13 mouse cellular contexts compared by ENCODE assay signal in genomic region chr16:90521191-90521950, GRCm38 (mm10).
DNase-seq lines count a peak whose midpoint lies in the region; ATAC-seq and TF ChIP-seq lines count a peak whose summit lies in the region.
"Had no signal": no experiment of that assay in that cellular context is flagged by ENCODE, and none has a peak within 500 bp of the region (broad histone marks: within the 10 kb centered on the region; RNA-seq: fewer than 3 reads in every experiment).

No protein-coding gene starts in this region.

- H3K9me3 ChIP-seq in stomach, embryonic 16.5 days (replicated peaks; ENCODE audit: control insufficient read depth, low read length), result no peaks in the 10 kb centered on the region
- no peaks in the 10 kb centered on the region for H3K9me3 ChIP-seq in stomach, postnatal 0 days (ENCODE audit: control insufficient read depth, low read length)
- H3K9me3 ChIP-seq in forebrain, embryonic 12.5 days, result no peaks in the 10 kb centered on the region
- H3K9me3 ChIP-seq in limb, embryonic 10.5 days (replicated peaks), result no peaks in the 10 kb centered on the region
- H3K9me3 ChIP-seq in neural tube, embryonic 15.5 days (replicated peaks), result no peaks in the 10 kb centered on the region

- no peak for TF ChIP-seq POLR2A in cerebellum, adult 2 months (IDR thresholded peaks at IDR 0.05; ENCODE audit: borderline replicate concordance, insufficient read depth, low read length)

- DNase-seq in stomach, postnatal 0 days (ENCODE audit: low spot score), result no peak
- no peak for DNase-seq in limb, embryonic 10.5 days (ENCODE audit: low spot score)
- DNase-seq in kidney, adult 8-10 months, result no peak
- no peak for DNase-seq in kidney, postnatal 36 days
- DNase-seq in cerebellum, adult 2 months, result no peak
- DNase-seq: gastrocnemius, postnatal 10 days; lung, postnatal 14 days; spleen, adult 18-20 months; thymus, postnatal 25 days had no signal

- no peak overlapping the region for H3K4me3 ChIP-seq in stomach, embryonic 16.5 days (replicated peaks; ENCODE audit: low read length)
- no peak overlapping the region for H3K4me3 ChIP-seq in stomach, postnatal 0 days (ENCODE audit: low read depth, low read length)
- no peak overlapping the region for H3K4me3 ChIP-seq in forebrain, embryonic 12.5 days (replicated peaks)
- H3K4me3 ChIP-seq in limb, embryonic 10.5 days, result no peak overlapping the region
- H3K4me3 ChIP-seq in neural tube, embryonic 15.5 days (replicated peaks), result no peak overlapping the region
- no peak overlapping the region for H3K4me3 ChIP-seq in cerebellum, adult 2 months (replicated peaks; ENCODE audit: insufficient read depth, low read depth, low read length)

- ATAC-seq in stomach, embryonic 16.5 days (ENCODE audit: insufficient read depth, low FRiP score), result no peak
- ATAC-seq in stomach, postnatal 0 days (ENCODE audit: low FRiP score, low TSS enrichment), result no peak
- peak; percentile 2; the same call in 1 of the 2 replicates for ATAC-seq in forebrain, embryonic 12.5 days (ENCODE audit: low FRiP score)
- ATAC-seq in neural tube, embryonic 15.5 days (ENCODE audit: low FRiP score), result peak; percentile 19; the same call in 1 of the 2 replicates

- no peak overlapping the region for H3K27ac ChIP-seq in stomach, embryonic 16.5 days (ENCODE audit: low read length)
- no peak overlapping the region for H3K27ac ChIP-seq in stomach, postnatal 0 days (replicated peaks)
- peak overlapping the region; percentile 51 for H3K27ac ChIP-seq in forebrain, embryonic 12.5 days
- peak overlapping the region; percentile 79 for H3K27ac ChIP-seq in limb, embryonic 10.5 days
- peak overlapping the region; percentile 18; the same call in 1 of the 2 replicates for H3K27ac ChIP-seq in neural tube, embryonic 15.5 days (replicated peaks)
- no peak overlapping the region for H3K27ac ChIP-seq in cerebellum, adult 2 months (ENCODE audit: insufficient read depth, low read length)

- no peak for TF ChIP-seq EP300 in stomach, postnatal 0 days (optimal IDR thresholded peaks at IDR 0.05)

- TF ChIP-seq CTCF in stomach, postnatal 0 days (IDR thresholded peaks at IDR 0.05; ENCODE audit: low read depth), result no peak
- TF ChIP-seq CTCF in cerebellum, adult 2 months (IDR thresholded peaks at IDR 0.05; ENCODE audit: borderline replicate concordance, insufficient read depth, low read depth, low read length), result no peak

- 27% methylated on average over 10 of the region's 10 CpGs for WGBS in stomach, embryonic 16.5 days
- WGBS in stomach, postnatal 0 days, result 33% methylated on average over 10 of the region's 10 CpGs
- WGBS in forebrain, embryonic 12.5 days, result 7% methylated on average over 10 of the region's 10 CpGs
- 28% methylated on average over 10 of the region's 10 CpGs for WGBS in limb, embryonic 10.5 days
- WGBS in neural tube, embryonic 15.5 days, result 13% methylated on average over 10 of the region's 10 CpGs
- 43% methylated on average over 10 of the region's 10 CpGs for WGBS in cerebellum, adult 2 months

- 0 out of 2 replicates have a peak overlapping the region, but pooled peaks have one; percentile 26 for H3K9ac ChIP-seq in stomach, embryonic 16.5 days (ENCODE audit: low read length)
- no peak overlapping the region for H3K9ac ChIP-seq in stomach, postnatal 0 days (ENCODE audit: low read length)
- 0 out of 2 replicates have a peak overlapping the region, but pooled peaks have one; percentile 9 for H3K9ac ChIP-seq in forebrain, embryonic 12.5 days
- H3K9ac ChIP-seq in neural tube, embryonic 15.5 days (replicated peaks), result 0 out of 2 replicates have a peak overlapping the region, but pooled peaks have one; percentile 7

- no peaks in the 10 kb centered on the region for H3K27me3 ChIP-seq in stomach, embryonic 16.5 days (ENCODE audit: control insufficient read depth, insufficient read depth, low read length)
- no peaks in the 10 kb centered on the region for H3K27me3 ChIP-seq in stomach, postnatal 0 days (ENCODE audit: control insufficient read depth, insufficient read depth, low read length)
- H3K27me3 ChIP-seq in forebrain, embryonic 12.5 days, result no peaks in the 10 kb centered on the region
- no peaks in the 10 kb centered on the region for H3K27me3 ChIP-seq in limb, embryonic 10.5 days (ENCODE audit: low read depth, poor library complexity, severe bottlenecking)
- H3K27me3 ChIP-seq in neural tube, embryonic 15.5 days (replicated peaks), result no peaks in the 10 kb centered on the region
- no peaks in the 10 kb centered on the region for H3K27me3 ChIP-seq in cerebellum, adult 2 months (ENCODE audit: control insufficient read depth, insufficient read depth, low read length)

- H3K4me2 ChIP-seq in stomach, embryonic 16.5 days (ENCODE audit: low read depth, low read length), result no peak overlapping the region; the same call in 1 of the 2 replicates
- no peak overlapping the region for H3K4me2 ChIP-seq in stomach, postnatal 0 days (replicated peaks; ENCODE audit: low read depth)
- peak overlapping the region; percentile 6 for H3K4me2 ChIP-seq in forebrain, embryonic 12.5 days
- peak overlapping the region; percentile 11; the same call in 1 of the 2 replicates for H3K4me2 ChIP-seq in neural tube, embryonic 15.5 days

- H3K36me3 ChIP-seq in stomach, embryonic 16.5 days (ENCODE audit: control insufficient read depth, insufficient read depth, low read length), result no peaks in the 10 kb centered on the region
- no peaks in the 10 kb centered on the region for H3K36me3 ChIP-seq in stomach, postnatal 0 days (ENCODE audit: control insufficient read depth, insufficient read depth, low read length)
- H3K36me3 ChIP-seq in forebrain, embryonic 12.5 days (replicated peaks), result no peaks in the 10 kb centered on the region
- H3K36me3 ChIP-seq in limb, embryonic 10.5 days, result no peaks in the 10 kb centered on the region
- no peaks in the 10 kb centered on the region for H3K36me3 ChIP-seq in neural tube, embryonic 15.5 days
- H3K36me3 ChIP-seq: G1E had no signal

- peaks cover 24% of the 10 kb centered on the region for H3K4me1 ChIP-seq in stomach, embryonic 16.5 days (ENCODE audit: control insufficient read depth, insufficient read depth, low read length)
- no peaks in the 10 kb centered on the region for H3K4me1 ChIP-seq in stomach, postnatal 0 days (replicated peaks; ENCODE audit: control insufficient read depth, insufficient read depth)
- peaks cover 24% of the 10 kb centered on the region for H3K4me1 ChIP-seq in forebrain, embryonic 12.5 days
- peaks cover 70% of the 10 kb centered on the region for H3K4me1 ChIP-seq in limb, embryonic 10.5 days
- peaks cover 30% of the 10 kb centered on the region for H3K4me1 ChIP-seq in neural tube, embryonic 15.5 days
- no peaks in the 10 kb centered on the region for H3K4me1 ChIP-seq in cerebellum, adult 2 months (ENCODE audit: control insufficient read depth, insufficient read depth, low read length)

Comparison
In these comparisons a context has a peak if more than half of its experiments do, and no peak if none do; other contexts are left out.
1. ATAC-seq: peak in forebrain, embryonic 12.5 days (single experiment) and neural tube, embryonic 15.5 days (single experiment); none in stomach, embryonic 16.5 days (single experiment) and stomach, postnatal 0 days (single experiment).
2. H3K27ac ChIP-seq: peak in forebrain, embryonic 12.5 days (single experiment), limb, embryonic 10.5 days (single experiment) and neural tube, embryonic 15.5 days (single experiment); none in stomach, embryonic 16.5 days (single experiment), stomach, postnatal 0 days (single experiment) and cerebellum, adult 2 months (single experiment).
3. H3K4me2 ChIP-seq: peak in forebrain, embryonic 12.5 days (single experiment) and neural tube, embryonic 15.5 days (single experiment); none in stomach, embryonic 16.5 days (single experiment) and stomach, postnatal 0 days (single experiment).